Mouse (Mus musculus) ES-Bruce4 (cell line): ENCODE results near the gene Prr7. TPM values are rescaled to one million over a fixed set of nuclear protein-coding genes. Genes with fewer than 3 reads are reported as not detected.

Experiments used
- H3K27ac ChIP-seq: 2 replicates; pipeline ENCODE4 v1.5.1; 2012; ENCODE audit warnings: low read length, inconsistent platforms; ENCODE audit not compliant: insufficient read depth
- H3K27me3 ChIP-seq: 2 replicates; pipeline ENCODE4 v1.6.1; 2012; ENCODE audit warnings: mild to moderate bottlenecking, low read length, inconsistent platforms; ENCODE audit not compliant: control insufficient read depth, poor library complexity, insufficient read depth, severe bottlenecking
- H3K36me3 ChIP-seq: 2 replicates; pipeline ENCODE4 v1.6.1; 2012; ENCODE audit warnings: inconsistent platforms, mild to moderate bottlenecking, low read length, moderate library complexity; ENCODE audit not compliant: control insufficient read depth, poor library complexity, insufficient read depth, severe bottlenecking
- H3K4me1 ChIP-seq: one replicate; pipeline ENCODE4 v1.8.1; 2011; ENCODE audit warnings: low read length; ENCODE audit not compliant: control insufficient read depth, insufficient read depth
- H3K4me3 ChIP-seq: 2 replicates; pipeline ENCODE4 v1.5.1; 2011; ENCODE audit warnings: low read depth, mild to moderate bottlenecking, low read length
- H3K9ac ChIP-seq: 2 replicates; pipeline ENCODE4 v1.6.1; 2012; ENCODE audit warnings: low read depth, mild to moderate bottlenecking, inconsistent platforms; ENCODE audit not compliant: poor library complexity, severe bottlenecking
- H3K9me3 ChIP-seq: replicated peaks from 2 replicates; pipeline ENCODE4 v1.6.1; 2012; ENCODE audit warnings: mild to moderate bottlenecking, low read length, inconsistent platforms; ENCODE audit not compliant: control insufficient read depth, poor library complexity, insufficient read depth, severe bottlenecking
- CTCF ChIP-seq: IDR thresholded peaks from one replicate; pipeline ENCODE4 v1.8.1; 2011; ENCODE audit warnings: low read depth, low read length
- EP300 ChIP-seq: IDR thresholded peaks from 2 replicates; pipeline ENCODE4 v1.6.1; 2011; ENCODE audit warnings: low read depth, low read length; ENCODE audit not compliant: insufficient read depth
- POLR2A ChIP-seq: IDR thresholded peaks from one replicate; pipeline ENCODE4 v1.8.1; 2011; ENCODE audit warnings: low read length; ENCODE audit not compliant: insufficient read depth
- polyA plus RNA-seq: library from polyadenylated mRNA; stranded (reverse); fragments of >200 nt; gene quantifications from 2 replicates; pipeline ENCODE4 v1.2.4, GENCODE M21; 2011; ENCODE audit warnings: low read depth; ENCODE audit not compliant: missing spikeins, insufficient read depth, insufficient read length

Gene Prr7
- polyA plus RNA-seq, 1 experiment, result 3.4 TPM

DNA sequence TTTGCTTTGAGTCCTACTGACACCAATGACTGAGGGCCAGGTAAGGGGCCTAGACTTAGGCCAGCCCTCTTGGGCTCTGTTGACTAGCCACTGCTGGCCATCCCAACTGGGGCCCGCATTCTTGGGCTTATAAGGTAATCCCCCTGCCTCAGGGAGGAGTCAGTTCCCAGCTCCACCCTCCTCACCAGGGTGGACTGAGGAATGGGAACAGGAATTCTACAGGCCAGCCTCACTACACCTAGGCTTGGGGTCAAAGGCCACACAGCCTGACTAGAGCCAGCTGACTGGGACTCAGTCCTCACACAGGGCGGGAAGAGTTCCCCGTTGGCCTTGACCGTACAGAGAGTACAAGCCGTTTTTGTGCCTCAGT is 47.4 kb downstream of the Prr7 start:
- peak overlapping the region; percentile 67 for H3K27ac ChIP-seq
- peak overlapping the region; percentile 18; the same call in 1 of the 2 replicates for H3K9ac ChIP-seq
- peaks cover 11% of the 10 kb centered on the region for H3K4me1 ChIP-seq
- H3K36me3 ChIP-seq, result no peaks in the 10 kb centered on the region
- H3K9me3 ChIP-seq, result no peaks in the 10 kb centered on the region
- no peak overlapping the region for H3K4me3 ChIP-seq
- H3K27me3 ChIP-seq, result no peaks in the 10 kb centered on the region
- TF ChIP-seq CTCF (no peak), POLR2A (no peak), EP300 (no peak)

DNA sequence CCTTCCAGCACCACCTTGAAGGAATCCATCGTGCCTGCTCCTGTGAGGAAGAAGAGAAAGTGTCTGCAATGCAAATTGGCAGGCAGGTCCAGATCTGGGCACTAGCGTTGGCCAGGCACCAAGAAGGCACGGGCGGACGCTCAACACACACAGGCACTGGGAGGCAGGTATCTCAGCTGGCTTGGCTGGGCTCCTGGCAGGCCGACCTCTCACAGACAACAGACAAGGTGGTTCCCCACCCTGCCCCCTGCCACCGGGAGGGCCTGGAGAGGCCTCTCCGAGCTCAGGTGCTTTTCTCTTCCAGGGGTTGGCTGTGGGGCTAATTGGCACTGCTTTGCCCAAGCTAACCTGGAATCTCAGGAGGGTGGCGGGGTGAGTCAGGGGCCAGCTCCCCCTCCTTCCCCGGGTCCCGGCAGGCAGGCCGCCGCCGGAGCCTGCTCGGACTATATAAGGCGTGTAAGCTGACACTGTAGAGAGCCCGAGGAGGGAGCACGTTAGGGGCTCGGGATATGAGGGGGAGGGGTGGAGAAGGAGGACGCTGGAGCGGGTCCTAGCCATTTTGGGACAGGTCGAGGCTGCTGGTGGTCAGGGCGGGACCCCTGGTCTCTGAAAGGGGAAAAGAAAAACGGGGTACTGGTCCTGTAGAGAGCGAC is 48.4 kb downstream of the Prr7 start:
- H3K4me1 ChIP-seq, result peaks cover 11% of the 10 kb centered on the region
- H3K4me3 ChIP-seq, result peak overlapping the region; percentile 76
- peak overlapping the region; percentile 74 for H3K9ac ChIP-seq
- no peaks in the 10 kb centered on the region for H3K27me3 ChIP-seq
- H3K36me3 ChIP-seq, result no peaks in the 10 kb centered on the region
- H3K27ac ChIP-seq, result no peak overlapping the region
- H3K9me3 ChIP-seq, result no peaks in the 10 kb centered on the region
- no peak for TF ChIP-seq CTCF
- no peak for TF ChIP-seq POLR2A
- TF ChIP-seq EP300, result 0 out of 2 replicates have a peak, but pooled peaks have one; percentile 6

DNA sequence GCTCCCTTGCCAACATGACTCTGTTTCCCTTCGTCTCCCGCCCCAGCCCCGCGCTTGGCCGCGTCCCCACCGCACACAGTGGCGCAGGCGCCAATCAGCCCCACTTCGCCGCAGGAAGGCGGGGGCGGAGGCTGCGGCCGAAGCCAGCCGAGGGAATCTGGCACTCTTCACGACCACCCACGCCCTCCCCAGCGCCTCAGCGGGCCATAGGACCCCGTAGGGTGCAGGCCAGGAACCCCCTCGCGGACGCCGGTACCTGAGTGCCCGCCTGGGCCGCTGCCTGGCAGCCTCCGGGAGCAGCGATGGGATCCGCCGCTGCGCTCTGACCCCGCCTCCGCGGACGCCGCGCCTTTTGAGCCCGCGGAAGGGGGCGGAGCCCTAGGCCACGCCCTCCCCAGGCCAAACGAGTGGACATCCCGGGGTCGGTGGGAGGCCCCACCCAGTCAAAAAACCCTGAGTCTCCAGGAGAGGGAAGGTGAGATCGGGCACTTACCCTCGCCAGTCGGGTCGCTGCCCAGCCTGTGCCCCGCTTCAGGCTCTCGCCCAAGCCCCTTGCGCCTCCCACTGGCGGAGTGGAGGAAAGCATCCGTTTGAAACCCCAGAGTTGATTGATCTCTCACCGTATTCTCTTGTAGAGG is 49.2 kb downstream of the Prr7 start, which contains the start of gene Pdlim7:
Gene Pdlim7 (minus strand): TSS at position 566 of the 638 bp plus-strand sequence.
- H3K4me1 ChIP-seq, result peaks cover 11% of the 10 kb centered on the region
- H3K27me3 ChIP-seq, result no peaks in the 10 kb centered on the region
- H3K9ac ChIP-seq, result peak within 1 kb of the TSS; percentile 74
- H3K27ac ChIP-seq, result no peak within 1 kb of the TSS
- H3K36me3 ChIP-seq, result no peaks in the 10 kb centered on the region
- H3K4me3 ChIP-seq, result peak within 1 kb of the TSS; percentile 76
- H3K9me3 ChIP-seq, result no peaks in the 10 kb centered on the region
- TF ChIP-seq EP300 (no peak), CTCF (peak; percentile 74)

DNA sequence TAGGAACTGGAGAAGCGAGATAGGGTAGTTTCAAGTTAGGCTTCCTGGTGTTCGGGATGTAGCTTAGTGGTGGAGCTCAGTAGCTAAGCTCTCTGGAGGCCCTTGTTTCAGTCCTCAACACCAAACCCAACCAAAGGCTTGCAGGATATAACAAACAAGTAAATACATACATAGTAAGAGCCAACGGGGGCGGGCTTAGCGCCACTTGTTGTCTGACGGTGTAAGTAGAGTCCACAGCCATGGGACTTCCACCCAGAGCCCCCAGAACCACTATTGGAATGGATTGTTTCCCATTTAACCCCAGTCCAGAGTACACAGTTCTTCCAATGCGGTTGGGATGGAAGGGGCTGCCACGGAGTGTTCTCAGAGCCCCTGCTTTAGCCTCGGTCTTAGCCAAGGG is 49.8 kb downstream of the Prr7 start:
- H3K27me3 ChIP-seq, result no peaks in the 10 kb centered on the region
- TF ChIP-seq POLR2A (no peak), EP300 (no peak)
- H3K9ac ChIP-seq, result peak overlapping the region; percentile 74
- H3K36me3 ChIP-seq, result no peaks in the 10 kb centered on the region
- peaks cover 11% of the 10 kb centered on the region for H3K4me1 ChIP-seq
- no peak overlapping the region for H3K4me3 ChIP-seq
- no peaks in the 10 kb centered on the region for H3K9me3 ChIP-seq
- no peak overlapping the region for H3K27ac ChIP-seq

DNA sequence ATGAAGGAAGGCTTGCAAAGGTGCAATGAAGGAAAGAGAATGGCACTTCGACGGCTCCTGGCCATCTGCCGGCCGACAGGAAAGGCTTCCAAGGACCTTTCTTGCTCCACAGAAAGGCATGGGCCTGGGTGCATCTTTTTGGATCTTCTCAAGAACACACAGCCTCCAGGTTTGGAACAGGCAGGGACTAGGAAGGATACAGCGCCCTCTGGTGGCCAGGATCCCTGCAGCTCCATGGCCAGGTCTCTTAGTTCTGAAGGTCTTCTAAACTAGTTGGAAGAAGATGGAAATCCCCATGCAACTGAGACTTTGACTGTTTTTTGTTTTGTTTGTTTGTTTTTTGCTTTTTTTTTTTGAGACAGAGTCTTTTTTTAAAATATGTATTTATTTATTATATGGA is 52.9 kb downstream of the Prr7 start:
- Histone ChIP-seq H3K9ac (no peak overlapping the region), H3K36me3 (no peaks in the 10 kb centered on the region), H3K27me3 (no peaks in the 10 kb centered on the region), H3K4me3 (no peak overlapping the region), H3K9me3 (no peaks in the 10 kb centered on the region), H3K27ac (no peak overlapping the region), H3K4me1 (peaks cover 2% of the 10 kb centered on the region)
- TF ChIP-seq CTCF, result peak; percentile 93
- no peak for TF ChIP-seq EP300
- TF ChIP-seq POLR2A, result no peak

DNA sequence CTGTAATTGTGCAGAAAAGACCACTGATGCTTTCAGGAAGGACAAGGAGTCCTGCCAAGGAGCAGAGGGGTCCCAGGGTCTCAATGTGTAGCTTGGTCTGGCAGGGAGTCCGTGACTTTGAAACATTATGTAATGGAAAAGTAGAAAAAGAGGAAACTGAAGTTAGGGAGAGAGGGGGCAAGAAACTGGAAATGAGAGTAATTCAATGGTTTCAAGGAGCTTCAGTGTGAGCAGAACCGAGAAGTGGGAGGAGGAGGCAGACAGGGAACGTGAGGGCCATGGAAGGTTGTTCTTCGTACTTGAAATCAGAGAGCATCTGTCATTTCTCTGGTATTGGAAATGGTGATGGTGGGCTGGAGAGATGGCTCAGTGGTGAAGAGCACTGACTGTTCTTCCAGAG is 55.5 kb downstream of the Prr7 start:
- H3K4me3 ChIP-seq, result no peak overlapping the region
- H3K9me3 ChIP-seq, result no peaks in the 10 kb centered on the region
- H3K27ac ChIP-seq, result no peak overlapping the region
- TF ChIP-seq EP300 (no peak), POLR2A (no peak), CTCF (no peak)
- no peak overlapping the region for H3K9ac ChIP-seq
- H3K36me3 ChIP-seq, result no peaks in the 10 kb centered on the region
- H3K4me1 ChIP-seq, result no peaks in the 10 kb centered on the region
- no peaks in the 10 kb centered on the region for H3K27me3 ChIP-seq
